Comparison of ENCODE assay signal across 8 mouse cellular contexts in the genomic region with DNA sequence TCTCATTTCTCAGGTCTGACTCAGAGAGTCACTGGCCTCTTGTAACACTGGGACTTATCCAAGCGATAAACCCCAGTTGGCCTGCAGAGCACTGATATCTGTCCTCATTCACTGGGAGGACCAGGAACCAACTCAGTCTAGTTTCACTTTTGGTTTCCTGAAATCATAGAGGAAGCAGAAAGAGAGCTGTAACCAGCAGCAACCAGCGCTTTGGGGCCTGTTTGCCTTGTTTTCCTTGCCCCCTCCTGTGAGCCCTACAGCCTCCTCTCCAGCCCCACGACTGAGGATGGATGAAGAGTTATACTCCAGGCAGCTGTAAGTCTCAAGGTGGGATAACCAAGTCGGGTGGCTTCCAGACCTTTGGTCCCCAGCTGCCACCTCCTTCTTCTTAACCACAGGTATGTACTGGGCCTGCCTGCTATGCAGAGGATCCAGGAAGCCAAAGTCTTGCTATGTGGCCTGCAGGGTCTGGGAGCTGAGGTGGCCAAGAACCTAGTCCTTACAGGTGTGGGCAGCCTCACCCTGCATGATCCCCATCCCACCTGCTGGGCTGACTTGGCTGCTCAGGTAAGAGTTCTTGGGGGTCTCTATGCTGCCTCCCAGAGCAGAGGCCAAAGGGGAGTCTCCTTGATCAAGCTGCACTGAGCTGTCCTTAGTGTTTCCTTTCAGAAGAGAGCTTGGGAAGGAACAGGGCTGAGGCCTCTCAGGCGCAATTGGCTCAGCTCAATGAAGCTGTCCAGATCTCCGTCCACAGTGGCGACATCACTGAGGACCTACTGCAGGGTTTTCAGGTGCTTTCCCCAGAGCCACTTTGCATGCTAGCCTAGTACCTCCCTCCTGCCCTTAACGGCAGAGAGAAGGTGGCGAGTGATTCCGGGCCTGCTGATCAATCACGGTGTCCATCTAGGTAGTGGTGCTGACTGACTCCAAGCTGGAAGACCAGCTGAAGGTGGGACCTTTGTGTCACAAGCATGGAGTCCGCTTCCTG. TPM values are rescaled to one million over a fixed set of nuclear protein-coding genes. Genes with fewer than 3 reads are reported as not detected.
DNase-seq lines count a peak whose midpoint lies in the region; ATAC-seq and TF ChIP-seq lines count a peak whose summit lies in the region.

Gene Uba7 (plus strand): TSS at position 107 of the 988 bp plus-strand sequence.

- TF ChIP-seq POLR2A in heart, adult 2 months (IDR thresholded peaks at IDR 0.05; ENCODE audit: insufficient read depth, low read depth, low read length) = peak; percentile 75; the same call in 1 of the 2 replicates

- H3K36me3 ChIP-seq in heart, adult 2 months (ENCODE audit: control insufficient read depth, insufficient read depth, low read length) = no peaks in the 10 kb centered on the region
- H3K36me3 ChIP-seq in kidney, embryonic 16.5 days (ENCODE audit: insufficient read depth, low read length) = peaks cover 11% of the 10 kb centered on the region; the same call in 1 of the 2 replicates
- H3K36me3 ChIP-seq in macrophage (ENCODE audit: inconsistent target) = peaks cover 41% of the 10 kb centered on the region

- WGBS in heart, adult 2 months = 36% methylated on average over 12 of the region's 12 CpGs
- WGBS in kidney, embryonic 16.5 days = 69% methylated on average over 12 of the region's 12 CpGs
- 15% methylated on average over 12 of the region's 12 CpGs for WGBS in macrophage (ENCODE audit: missing documents)

- no peak for TF ChIP-seq CTCF in gastrocnemius, adult 2 months (IDR thresholded peaks at IDR 0.05)
- no peak for TF ChIP-seq CTCF in heart, adult 2 months (IDR thresholded peaks at IDR 0.05)

- H3K9ac ChIP-seq in heart, adult 2 months (ENCODE audit: low read depth, low read length) = peak within 1 kb of the TSS; percentile 84
- peak within 1 kb of the TSS; percentile 54; the same call in 1 of the 2 replicates for H3K9ac ChIP-seq in kidney, embryonic 16.5 days (replicated peaks; ENCODE audit: low read length)

- no peak for DNase-seq in gastrocnemius, adult 2 months
- DNase-seq in gastrocnemius, postnatal 14 days = no peak
- no peak for DNase-seq in adrenal gland, adult 2 months
- DNase-seq in heart, adult 2 months = peak; percentile 64 to 65
- peak; percentile 26 to 27 for DNase-seq in urinary bladder, postnatal 36 days (ENCODE audit: low spot score in 2 of 2)
- DNase-seq in cerebellum, adult 9-11 months = no peak

- H3K27me3 ChIP-seq in heart, adult 2 months (ENCODE audit: control insufficient read depth, insufficient read depth, low read length) = no peaks in the 10 kb centered on the region
- no peaks in the 10 kb centered on the region for H3K27me3 ChIP-seq in kidney, embryonic 16.5 days (ENCODE audit: insufficient read depth, low read length)

- peaks cover 3% of the 10 kb centered on the region for H3K79me2 ChIP-seq in heart, adult 2 months (replicated peaks; ENCODE audit: control insufficient read depth, insufficient read depth, low read length)
- peaks cover 48% of the 10 kb centered on the region for H3K79me2 ChIP-seq in macrophage (ENCODE audit: inconsistent target)

- H3K4me1 ChIP-seq in heart, adult 2 months (ENCODE audit: control insufficient read depth, insufficient read depth, low read length) = peaks cover 28% of the 10 kb centered on the region
- peaks cover 11% of the 10 kb centered on the region for H3K4me1 ChIP-seq in kidney, embryonic 16.5 days (ENCODE audit: insufficient read depth, low read length)

- intact Hi-C loops in gastrocnemius, adult 2 months (cut with DNase I) = no loop called here
- intact Hi-C loops in gastrocnemius, postnatal 14 days (cut with DNase I; ENCODE audit: low total_unique reads) = no loop called here
- intact Hi-C loops in heart, adult 2 months (cut with DNase I) = no loop called here

- no peaks in the 10 kb centered on the region for H3K9me3 ChIP-seq in kidney, embryonic 16.5 days (ENCODE audit: low read length)

- peak within 1 kb of the TSS; percentile 17; the same call in 1 of the 2 replicates for H3K4me2 ChIP-seq in kidney, embryonic 16.5 days (replicated peaks; ENCODE audit: low read depth, low read length)

- H3K4me3 ChIP-seq in gastrocnemius, adult 2 months = peak within 1 kb of the TSS; percentile 71
- H3K4me3 ChIP-seq in heart, adult 2 months = peak within 1 kb of the TSS; percentile 42
- H3K4me3 ChIP-seq in kidney, embryonic 16.5 days (ENCODE audit: low read length) = no peak within 1 kb of the TSS; the same call in 1 of the 2 replicates
- peak within 1 kb of the TSS; percentile 88 for H3K4me3 ChIP-seq in macrophage (ENCODE audit: inconsistent target)

- TF ChIP-seq EP300 in heart, adult 2 months (IDR thresholded peaks at IDR 0.05; ENCODE audit: insufficient read depth, low read depth, low read length) = peak; percentile 63; the same call in 1 of the 2 replicates

- peak within 1 kb of the TSS; percentile 84 for H3K27ac ChIP-seq in gastrocnemius, adult 2 months
- H3K27ac ChIP-seq in heart, adult 2 months = peak within 1 kb of the TSS; percentile 80
- peak within 1 kb of the TSS; percentile 63 for H3K27ac ChIP-seq in kidney, embryonic 16.5 days (ENCODE audit: low read length)
- peak within 1 kb of the TSS; percentile 91 for H3K27ac ChIP-seq in macrophage

- ATAC-seq in kidney, embryonic 16.5 days (ENCODE audit: low FRiP score, low TSS enrichment) = no peak; the same call in 1 of the 2 replicates

RNA-seq across cellular contexts. Expression of gene Uba7, which starts in this region (rescaled TPM):
- total RNA-seq in gastrocnemius, adult 2 months (2021) = 1 to 10 TPM; 2.3 to 3.1 TPM
- total RNA-seq in gastrocnemius, postnatal 14 days (2021) = 1 to 10 TPM; 2.6 to 4.0 TPM
- total RNA-seq in adrenal gland, adult 2 months (2021) = 10 to 100 TPM; 10.6 to 22.1 TPM
- 35.4 and 39.9 TPM in 2 replicates for polyA plus RNA-seq in adrenal gland, adult 2 months (2012; rRNA removed)
- 10 to 100 TPM; 13.4 to 15.7 TPM for total RNA-seq in heart, adult 2 months (2021)
- polyA plus RNA-seq in heart, adult 2 months (2012; rRNA removed) = 53.2 and 59.0 TPM in 2 replicates
- 20.2 and 22.2 TPM in 2 replicates for polyA plus RNA-seq in kidney, embryonic 16.5 days (2015; fragmentation: Nextera tagmentation; extraction: Ambion mirVana)
- total RNA-seq in macrophage (2018; cell fraction: chromatin; rRNA removed) = 1,000 to 10,000 TPM in 12 of 26 experiments, 100 to 1,000 TPM in 14; 250 to 2,198 (median 954) TPM
- total RNA-seq in macrophage (2018; cell fraction: cytosol; rRNA removed) = 100 to 1,000 TPM in 13 of 26 experiments, 10 to 100 TPM in 13; 45.4 to 312 (median 100) TPM
- 1,000 to 10,000 TPM in 4 of 26 experiments, 100 to 1,000 TPM in 22; 146 to 1,165 (median 457) TPM for total RNA-seq in macrophage (2018; cell fraction: nucleus; rRNA removed)
- 33.6 to 130 TPM (median 36.8 TPM) in 3 replicates for polyA plus RNA-seq in macrophage (2018)

Comparison
In these comparisons a context has a peak if more than half of its experiments do, and no peak if none do; other contexts are left out.
1. DNase-seq: peak in heart, adult 2 months (2 of 2) and urinary bladder, postnatal 36 days (2 of 2); none in gastrocnemius, adult 2 months (single experiment), gastrocnemius, postnatal 14 days (single experiment), adrenal gland, adult 2 months (single experiment) and cerebellum, adult 9-11 months (single experiment).
2. Peak in every context shown above with its lines, with median percentiles within 50 percentile points of each other: H3K27ac ChIP-seq.